Mouse (Mus musculus): ENCODE results near the gene Nudt17. TPM values are rescaled to one million over a fixed set of nuclear protein-coding genes. Genes with fewer than 3 reads are reported as not detected.
"Not testable (repeated sequence)": the region's sequence is repeated elsewhere in the genome, so short reads cannot be mapped to it uniquely, and the experiment has no call there.

Nudt17 gene
- polyA plus RNA-seq (2014; fragmentation: Nextera tagmentation; extraction: Ambion mirVana), result 14.1 and 14.3 TPM in 2 replicates

GRCm38 (mm10) chr3:96707903-96708683 lies at the start of gene Nudt17:
TSS of gene Nudt17 (minus strand) at chr3:96708562.
- peaks cover 49% of the 10 kb centered on the region for H3K36me3 ChIP-seq (ENCODE audit: control insufficient read depth, insufficient read depth, low read length)
- no peak within 1 kb of the TSS for H3K27ac ChIP-seq (replicated peaks; ENCODE audit: low read depth, low read length)
- no peaks in the 10 kb centered on the region for H3K9me3 ChIP-seq (ENCODE audit: control insufficient read depth, low read length)
- 0 out of 2 replicates have a peak, but pooled peaks cover 4% of the 10 kb centered on the region for H3K4me1 ChIP-seq (ENCODE audit: control insufficient read depth, insufficient read depth, low read length)
- ATAC-seq (ENCODE audit: low FRiP score, low TSS enrichment), result peak; percentile 84
- H3K4me3 ChIP-seq (replicated peaks; ENCODE audit: low read depth, low read length), result peak within 1 kb of the TSS; percentile 42
- peak within 1 kb of the TSS; percentile 92 for H3K4me2 ChIP-seq (ENCODE audit: low read length)
- peak within 1 kb of the TSS; percentile 64 for H3K9ac ChIP-seq (replicated peaks; ENCODE audit: low read length)
- peak; percentile 92 for DNase-seq
- 5% methylated on average over 42 of the region's 42 CpGs for WGBS
- peaks cover 5% of the 10 kb centered on the region; the same call in 1 of the 2 replicates for H3K27me3 ChIP-seq (ENCODE audit: control insufficient read depth, insufficient read depth, low read length)

- 63% methylated on average over 7 of the region's 7 CpGs for WGBS
- ATAC-seq (ENCODE audit: low FRiP score, low TSS enrichment) (no peak), DNase-seq (no peak)
- Histone ChIP-seq H3K9me3 (ENCODE audit: control insufficient read depth, low read length) (no peaks in the 10 kb centered on the region), H3K9ac (replicated peaks; ENCODE audit: low read length) (no peak overlapping the region), H3K27me3 (ENCODE audit: control insufficient read depth, insufficient read depth, low read length) (no peaks in the 10 kb centered on the region), H3K4me3 (replicated peaks; ENCODE audit: low read depth, low read length) (no peak overlapping the region), H3K4me1 (ENCODE audit: control insufficient read depth, insufficient read depth, low read length) (no peaks in the 10 kb centered on the region), H3K27ac (replicated peaks; ENCODE audit: low read depth, low read length) (no peak overlapping the region), H3K4me2 (ENCODE audit: low read length) (no peak overlapping the region), H3K36me3 (ENCODE audit: control insufficient read depth, insufficient read depth, low read length) (no peaks in the 10 kb centered on the region)
Measured at GRCm38 (mm10) chr3:96757691-96758090, 49.3 kb upstream of the Nudt17 start.

GRCm38 (mm10) chr3:96755935-96756334 lies 47.6 kb upstream of the Nudt17 start:
- no peaks in the 10 kb centered on the region for H3K4me1 ChIP-seq (ENCODE audit: control insufficient read depth, insufficient read depth, low read length)
- no peak overlapping the region for H3K4me2 ChIP-seq (ENCODE audit: low read length)
- no peak overlapping the region for H3K4me3 ChIP-seq (replicated peaks; ENCODE audit: low read depth, low read length)
- H3K27ac ChIP-seq (replicated peaks; ENCODE audit: low read depth, low read length), result no peak overlapping the region
- no peak overlapping the region for H3K9ac ChIP-seq (replicated peaks; ENCODE audit: low read length)
- no peaks in the 10 kb centered on the region for H3K9me3 ChIP-seq (ENCODE audit: control insufficient read depth, low read length)
- no peaks in the 10 kb centered on the region for H3K36me3 ChIP-seq (ENCODE audit: control insufficient read depth, insufficient read depth, low read length)
- ATAC-seq (ENCODE audit: low FRiP score, low TSS enrichment), result no peak
- no peak for DNase-seq
- H3K27me3 ChIP-seq (ENCODE audit: control insufficient read depth, insufficient read depth, low read length), result no peaks in the 10 kb centered on the region
- WGBS, result 96% methylated on average over 1 of the region's 1 CpGs

- Histone ChIP-seq H3K4me3 (replicated peaks; ENCODE audit: low read depth, low read length) (no peak overlapping the region), H3K27me3 (ENCODE audit: control insufficient read depth, insufficient read depth, low read length) (no peaks in the 10 kb centered on the region), H3K9ac (replicated peaks; ENCODE audit: low read length) (no peak overlapping the region), H3K9me3 (ENCODE audit: control insufficient read depth, low read length) (no peaks in the 10 kb centered on the region), H3K4me2 (ENCODE audit: low read length) (no peak overlapping the region), H3K4me1 (ENCODE audit: control insufficient read depth, insufficient read depth, low read length) (no peaks in the 10 kb centered on the region), H3K27ac (replicated peaks; ENCODE audit: low read depth, low read length) (no peak overlapping the region), H3K36me3 (ENCODE audit: control insufficient read depth, insufficient read depth, low read length) (no peaks in the 10 kb centered on the region)
- ATAC-seq (ENCODE audit: low FRiP score, low TSS enrichment) (no peak), DNase-seq (no peak)
- 89% methylated on average over 1 of the region's 1 CpGs for WGBS
Measured at GRCm38 (mm10) chr3:96746829-96747228, 38.5 kb upstream of the Nudt17 start.

- DNase-seq (no peak), ATAC-seq (ENCODE audit: low FRiP score, low TSS enrichment) (no peak)
- Histone ChIP-seq H3K4me2 (ENCODE audit: low read length) (no peak overlapping the region), H3K4me3 (replicated peaks; ENCODE audit: low read depth, low read length) (no peak overlapping the region), H3K9ac (replicated peaks; ENCODE audit: low read length) (no peak overlapping the region), H3K9me3 (ENCODE audit: control insufficient read depth, low read length) (no peaks in the 10 kb centered on the region), H3K27me3 (ENCODE audit: control insufficient read depth, insufficient read depth, low read length) (no peaks in the 10 kb centered on the region), H3K36me3 (ENCODE audit: control insufficient read depth, insufficient read depth, low read length) (no peaks in the 10 kb centered on the region), H3K27ac (replicated peaks; ENCODE audit: low read depth, low read length) (no peak overlapping the region), H3K4me1 (ENCODE audit: control insufficient read depth, insufficient read depth, low read length) (no peaks in the 10 kb centered on the region)
- WGBS, result 95% methylated on average over 3 of the region's 3 CpGs
Measured at GRCm38 (mm10) chr3:96744348-96744747, 36.0 kb upstream of the Nudt17 start.

GRCm38 (mm10) chr3:96740279-96740678 lies 31.9 kb upstream of the Nudt17 start:
- not testable (repeated sequence) for H3K9me3 ChIP-seq (ENCODE audit: control insufficient read depth, low read length); H3K27ac ChIP-seq (replicated peaks; ENCODE audit: low read depth, low read length); ATAC-seq (ENCODE audit: low FRiP score, low TSS enrichment); H3K36me3 ChIP-seq (ENCODE audit: control insufficient read depth, insufficient read depth, low read length); H3K4me3 ChIP-seq (replicated peaks; ENCODE audit: low read depth, low read length); DNase-seq; H3K4me2 ChIP-seq (ENCODE audit: low read length); H3K27me3 ChIP-seq (ENCODE audit: control insufficient read depth, insufficient read depth, low read length); H3K4me1 ChIP-seq (ENCODE audit: control insufficient read depth, insufficient read depth, low read length); H3K9ac ChIP-seq (replicated peaks; ENCODE audit: low read length)

- no peaks in the 10 kb centered on the region for H3K4me1 ChIP-seq (ENCODE audit: control insufficient read depth, insufficient read depth, low read length)
- H3K4me3 ChIP-seq (replicated peaks; ENCODE audit: low read depth, low read length), result no peak overlapping the region
- DNase-seq (peak; percentile 15), ATAC-seq (ENCODE audit: low FRiP score, low TSS enrichment) (no peak)
- WGBS, result 95% methylated on average over 1 of the region's 1 CpGs
- H3K9ac ChIP-seq (replicated peaks; ENCODE audit: low read length), result no peak overlapping the region
- no peaks in the 10 kb centered on the region for H3K27me3 ChIP-seq (ENCODE audit: control insufficient read depth, insufficient read depth, low read length)
- no peak overlapping the region for H3K27ac ChIP-seq (replicated peaks; ENCODE audit: low read depth, low read length)
- no peak overlapping the region for H3K4me2 ChIP-seq (ENCODE audit: low read length)
- no peaks in the 10 kb centered on the region for H3K9me3 ChIP-seq (ENCODE audit: control insufficient read depth, low read length)
- H3K36me3 ChIP-seq (ENCODE audit: control insufficient read depth, insufficient read depth, low read length), result no peaks in the 10 kb centered on the region
Measured at GRCm38 (mm10) chr3:96737995-96738394, 29.6 kb upstream of the Nudt17 start.

GRCm38 (mm10) chr3:96737013-96737740 lies 28.8 kb upstream of the Nudt17 start:
- no peaks in the 10 kb centered on the region for H3K9me3 ChIP-seq (ENCODE audit: control insufficient read depth, low read length)
- H3K4me2 ChIP-seq (ENCODE audit: low read length), result no peak overlapping the region
- no peak overlapping the region for H3K27ac ChIP-seq (replicated peaks; ENCODE audit: low read depth, low read length)
- 51% methylated on average over 1 of the region's 1 CpGs for WGBS
- no peaks in the 10 kb centered on the region for H3K27me3 ChIP-seq (ENCODE audit: control insufficient read depth, insufficient read depth, low read length)
- no peaks in the 10 kb centered on the region for H3K36me3 ChIP-seq (ENCODE audit: control insufficient read depth, insufficient read depth, low read length)
- no peak overlapping the region for H3K4me3 ChIP-seq (replicated peaks; ENCODE audit: low read depth, low read length)
- no peaks in the 10 kb centered on the region for H3K4me1 ChIP-seq (ENCODE audit: control insufficient read depth, insufficient read depth, low read length)
- no peak for DNase-seq
- ATAC-seq (ENCODE audit: low FRiP score, low TSS enrichment), result no peak
- H3K9ac ChIP-seq (replicated peaks; ENCODE audit: low read length), result no peak overlapping the region
